Mouse (Mus musculus): ENCODE data around the gene Arhgef3. TPM values are rescaled to one million over a fixed set of nuclear protein-coding genes. Genes with fewer than 3 reads are reported as not detected.

Arhgef3 gene
- polyA plus RNA-seq, 1 experiment = 17.0 TPM

DNA sequence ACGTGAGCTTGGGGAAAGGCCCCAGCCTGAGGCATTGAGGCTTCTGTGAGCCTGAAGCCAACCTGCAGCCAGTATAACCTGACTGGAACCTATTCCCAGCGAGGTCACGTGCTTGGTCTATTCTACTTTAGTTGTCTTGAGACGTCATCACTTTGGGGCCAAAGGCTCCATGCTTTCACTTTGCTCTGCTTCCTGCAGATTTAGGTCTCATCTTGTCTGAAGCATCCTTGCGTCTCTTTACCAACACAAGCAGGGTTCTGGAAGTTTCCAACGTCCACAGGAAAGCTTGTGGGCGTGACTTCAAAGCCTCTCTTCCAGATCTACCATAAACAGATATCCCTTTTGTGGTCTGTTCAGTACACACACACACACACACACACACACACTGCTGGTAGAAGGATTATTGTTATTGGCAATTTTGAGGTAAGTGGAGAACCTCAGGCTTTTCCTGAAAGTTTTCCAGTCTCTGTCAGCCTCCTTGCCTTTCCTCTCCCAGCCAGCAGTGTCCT is 135.6 kb downstream of the Arhgef3 start:
- 57% methylated on average over 7 of the region's 7 CpGs for WGBS
- no peak for DNase-seq
- peaks cover 7% of the 10 kb centered on the region for H3K4me1 ChIP-seq (replicated peaks; ENCODE audit: control insufficient read depth, insufficient read depth, low read length)
- H3K4me3 ChIP-seq (ENCODE audit: control insufficient read depth, insufficient read depth, low read length) = no peak overlapping the region
- TF ChIP-seq POLR2A (IDR thresholded peaks at IDR 0.05; ENCODE audit: control insufficient read depth, extremely low read depth, insufficient read depth, low read length, poor library complexity) (no peak), CTCF (IDR thresholded peaks at IDR 0.05; ENCODE audit: borderline replicate concordance, control insufficient read depth, extremely low read depth, insufficient read depth, low read length, poor library complexity) (no peak)
- no peak overlapping the region for H3K27ac ChIP-seq (ENCODE audit: control insufficient read depth, insufficient read depth, low read length)
- no peaks in the 10 kb centered on the region for H3K36me3 ChIP-seq (ENCODE audit: control insufficient read depth, insufficient read depth, low read length)
- H3K27me3 ChIP-seq (ENCODE audit: control insufficient read depth, insufficient read depth, low read length) = no peaks in the 10 kb centered on the region

GRCm38 (mm10) chr14:27253391-27253790 is 138.7 kb downstream of the Arhgef3 start:
- TF ChIP-seq POLR2A (IDR thresholded peaks at IDR 0.05; ENCODE audit: control insufficient read depth, extremely low read depth, insufficient read depth, low read length, poor library complexity) (no peak), CTCF (IDR thresholded peaks at IDR 0.05; ENCODE audit: borderline replicate concordance, control insufficient read depth, extremely low read depth, insufficient read depth, low read length, poor library complexity) (peak; percentile 57; the same call in 1 of the 2 replicates)
- Histone ChIP-seq H3K27ac (ENCODE audit: control insufficient read depth, insufficient read depth, low read length) (no peak overlapping the region), H3K27me3 (ENCODE audit: control insufficient read depth, insufficient read depth, low read length) (no peaks in the 10 kb centered on the region), H3K4me1 (replicated peaks; ENCODE audit: control insufficient read depth, insufficient read depth, low read length) (peaks cover 7% of the 10 kb centered on the region), H3K4me3 (ENCODE audit: control insufficient read depth, insufficient read depth, low read length) (no peak overlapping the region), H3K36me3 (ENCODE audit: control insufficient read depth, insufficient read depth, low read length) (no peaks in the 10 kb centered on the region)
- WGBS = 86% methylated on average over 5 of the region's 5 CpGs
- DNase-seq = peak; percentile 23

GRCm38 (mm10) chr14:27262349-27262748 is 147.7 kb downstream of the Arhgef3 start:
- 67% methylated on average over 6 of the region's 6 CpGs for WGBS
- no peak overlapping the region for H3K4me3 ChIP-seq (ENCODE audit: control insufficient read depth, insufficient read depth, low read length)
- no peaks in the 10 kb centered on the region for H3K36me3 ChIP-seq (ENCODE audit: control insufficient read depth, insufficient read depth, low read length)
- H3K4me1 ChIP-seq (replicated peaks; ENCODE audit: control insufficient read depth, insufficient read depth, low read length) = 0 out of 2 replicates have a peak, but pooled peaks cover 3% of the 10 kb centered on the region
- no peak for DNase-seq
- H3K27ac ChIP-seq (ENCODE audit: control insufficient read depth, insufficient read depth, low read length) = no peak overlapping the region
- no peaks in the 10 kb centered on the region for H3K27me3 ChIP-seq (ENCODE audit: control insufficient read depth, insufficient read depth, low read length)
- TF ChIP-seq POLR2A (IDR thresholded peaks at IDR 0.05; ENCODE audit: control insufficient read depth, extremely low read depth, insufficient read depth, low read length, poor library complexity) (no peak), CTCF (IDR thresholded peaks at IDR 0.05; ENCODE audit: borderline replicate concordance, control insufficient read depth, extremely low read depth, insufficient read depth, low read length, poor library complexity) (no peak)

- H3K4me3 ChIP-seq (ENCODE audit: control insufficient read depth, insufficient read depth, low read length) = no peak overlapping the region
- 92% methylated on average over 1 of the region's 1 CpGs for WGBS
- no peak overlapping the region for H3K27ac ChIP-seq (ENCODE audit: control insufficient read depth, insufficient read depth, low read length)
- no peaks in the 10 kb centered on the region for H3K27me3 ChIP-seq (ENCODE audit: control insufficient read depth, insufficient read depth, low read length)
- no peaks in the 10 kb centered on the region for H3K36me3 ChIP-seq (ENCODE audit: control insufficient read depth, insufficient read depth, low read length)
- H3K4me1 ChIP-seq (replicated peaks; ENCODE audit: control insufficient read depth, insufficient read depth, low read length) = peaks cover 3% of the 10 kb centered on the region; the same call in 1 of the 2 replicates
- TF ChIP-seq CTCF (IDR thresholded peaks at IDR 0.05; ENCODE audit: borderline replicate concordance, control insufficient read depth, extremely low read depth, insufficient read depth, low read length, poor library complexity) = no peak
- no peak for TF ChIP-seq POLR2A (IDR thresholded peaks at IDR 0.05; ENCODE audit: control insufficient read depth, extremely low read depth, insufficient read depth, low read length, poor library complexity)
- no peak for DNase-seq
These were observed 151.9 kb downstream of the Arhgef3 start for GRCm38 (mm10) chr14:27266601-27267000.

GRCm38 (mm10) chr14:27268137-27268536 is 153.4 kb downstream of the Arhgef3 start:
- H3K27ac ChIP-seq (ENCODE audit: control insufficient read depth, insufficient read depth, low read length) = no peak overlapping the region
- no peak for TF ChIP-seq POLR2A (IDR thresholded peaks at IDR 0.05; ENCODE audit: control insufficient read depth, extremely low read depth, insufficient read depth, low read length, poor library complexity)
- TF ChIP-seq CTCF (IDR thresholded peaks at IDR 0.05; ENCODE audit: borderline replicate concordance, control insufficient read depth, extremely low read depth, insufficient read depth, low read length, poor library complexity) = no peak
- WGBS = 53% methylated on average over 5 of the region's 5 CpGs

DNA sequence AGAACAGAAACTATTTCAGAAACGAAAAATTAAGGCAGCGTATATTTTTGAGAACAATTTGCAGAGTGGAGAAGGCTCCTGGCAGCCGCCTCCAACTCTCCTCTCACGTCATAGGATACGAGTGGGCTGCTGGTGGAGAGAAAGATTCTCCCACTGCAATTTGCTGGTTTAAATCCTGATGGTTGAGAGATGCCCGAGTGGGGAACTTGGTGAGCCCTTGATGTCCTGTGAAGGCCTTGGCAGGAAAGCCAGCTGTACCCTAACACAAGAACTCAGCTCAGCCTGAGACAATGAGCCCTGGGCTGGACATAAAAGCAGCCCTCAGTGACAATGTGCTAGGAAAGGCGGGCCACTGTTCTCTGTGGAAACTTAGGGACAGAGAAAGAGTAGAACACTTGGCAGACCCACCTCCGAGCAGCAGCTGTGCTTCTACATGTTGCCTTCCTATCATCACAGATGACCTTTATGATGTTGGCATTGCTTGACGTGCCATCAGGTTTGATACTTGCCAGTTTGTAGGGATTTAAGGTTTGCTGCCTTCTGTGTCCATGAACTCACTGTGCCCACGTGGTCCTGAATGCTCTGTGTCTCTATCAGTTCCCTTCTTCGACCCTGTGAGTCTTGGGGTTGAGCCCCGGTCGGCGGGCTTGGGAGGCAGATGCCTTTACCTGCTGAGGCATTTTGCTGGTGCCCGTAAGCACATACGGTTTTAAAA is 154.4 kb downstream of the Arhgef3 start:
- no peaks in the 10 kb centered on the region for H3K36me3 ChIP-seq (ENCODE audit: control insufficient read depth, insufficient read depth, low read length)
- peaks cover 3% of the 10 kb centered on the region; the same call in 1 of the 2 replicates for H3K4me1 ChIP-seq (replicated peaks; ENCODE audit: control insufficient read depth, insufficient read depth, low read length)
- TF ChIP-seq POLR2A (IDR thresholded peaks at IDR 0.05; ENCODE audit: control insufficient read depth, extremely low read depth, insufficient read depth, low read length, poor library complexity) (no peak), CTCF (IDR thresholded peaks at IDR 0.05; ENCODE audit: borderline replicate concordance, control insufficient read depth, extremely low read depth, insufficient read depth, low read length, poor library complexity) (no peak)
- DNase-seq = no peak
- H3K27me3 ChIP-seq (ENCODE audit: control insufficient read depth, insufficient read depth, low read length) = no peaks in the 10 kb centered on the region
- H3K27ac ChIP-seq (ENCODE audit: control insufficient read depth, insufficient read depth, low read length) = no peak overlapping the region
- WGBS = 95% methylated on average over 16 of the region's 16 CpGs
- H3K4me3 ChIP-seq (ENCODE audit: control insufficient read depth, insufficient read depth, low read length) = no peak overlapping the region

More at GRCm38 (mm10) chr14:27268137-27268536, 153.4 kb downstream of the Arhgef3 start:
- Histone ChIP-seq H3K4me3 (ENCODE audit: control insufficient read depth, insufficient read depth, low read length) (no peak overlapping the region), H3K27me3 (ENCODE audit: control insufficient read depth, insufficient read depth, low read length) (no peaks in the 10 kb centered on the region), H3K4me1 (replicated peaks; ENCODE audit: control insufficient read depth, insufficient read depth, low read length) (peaks cover 3% of the 10 kb centered on the region; the same call in 1 of the 2 replicates), H3K36me3 (ENCODE audit: control insufficient read depth, insufficient read depth, low read length) (no peaks in the 10 kb centered on the region)
- no peak for DNase-seq

Data from thymus, adult 2 months (tissue).